Mouse (Mus musculus) limb, embryonic 11.5 days (tissue): ENCODE measurements at regions not wholly inside any gene's neighbourhood (a gene's known extent, or its start where the extent isn't known, plus 50 kb on each side); places are given as distances from the start of the nearest gene placed in this dataset.

ENCODE experiments used
- ATAC-seq: fragments of 200-750 bp; cut with Nextera tagmentation; 2 replicates; pipeline ENCODE4 v1.8.0; 2017; ENCODE audit warnings: low read depth; ENCODE audit not compliant: insufficient number of reproducible peaks, low FRiP score, low TSS enrichment
- DNase-seq: peaks from one replicate; pipeline ENCODE4 v3.0.0-alpha.2; 2015; ENCODE audit warnings: low spot score
- H3K27ac ChIP-seq: fragments of 300-500 bp; sonication (generic); replicated peaks from 2 replicates; pipeline ENCODE4 v1.5.1; 2014; ENCODE audit warnings: low read depth, mild to moderate bottlenecking, low read length
- H3K27me3 ChIP-seq: fragments of 300-500 bp; sonication (generic); 2 replicates; pipeline ENCODE4 v1.6.1; 2014; ENCODE audit warnings: mild to moderate bottlenecking, low read length, mixed read lengths; ENCODE audit not compliant: control insufficient read depth, insufficient read depth
- H3K36me3 ChIP-seq: fragments of 300-500 bp; sonication (generic); 2 replicates; pipeline ENCODE4 v1.6.1; 2014; ENCODE audit warnings: mild to moderate bottlenecking, low read length, moderate library complexity, mixed read lengths; ENCODE audit not compliant: control insufficient read depth, insufficient read depth
- H3K4me1 ChIP-seq: fragments of 300-500 bp; sonication (generic); 2 replicates; pipeline ENCODE4 v1.6.1; 2014; ENCODE audit warnings: low read length, mixed read lengths; ENCODE audit not compliant: control insufficient read depth, insufficient read depth
- H3K4me2 ChIP-seq: fragments of 300-500 bp; sonication (generic); 2 replicates; pipeline ENCODE4 v1.6.1; 2014; ENCODE audit warnings: low read depth, mild to moderate bottlenecking, moderate library complexity; ENCODE audit not compliant: severe bottlenecking
- H3K4me3 ChIP-seq: fragments of 300-500 bp; sonication (generic); 2 replicates; pipeline ENCODE4 v1.5.1; 2014; ENCODE audit warnings: low read depth, low read length
- H3K9ac ChIP-seq: fragments of 300-500 bp; sonication (generic); 2 replicates; pipeline ENCODE4 v1.6.1; 2014; ENCODE audit warnings: mild to moderate bottlenecking, low read length
- H3K9me3 ChIP-seq: fragments of 300-500 bp; sonication (generic); 2 replicates; pipeline ENCODE4 v1.6.1; 2016; ENCODE audit warnings: low read length; ENCODE audit not compliant: control insufficient read depth
- WGBS: fragments of 180-500 bp; shearing (Covaris S2); extraction: QIAGEN DNeasy Blood & Tissue Kit; methylation state at CpG from one replicate; pipeline ENCODE4 v1.1.7; 2014; 5-methylcytosine and 5-hydroxymethylcytosine counted together

DNA sequence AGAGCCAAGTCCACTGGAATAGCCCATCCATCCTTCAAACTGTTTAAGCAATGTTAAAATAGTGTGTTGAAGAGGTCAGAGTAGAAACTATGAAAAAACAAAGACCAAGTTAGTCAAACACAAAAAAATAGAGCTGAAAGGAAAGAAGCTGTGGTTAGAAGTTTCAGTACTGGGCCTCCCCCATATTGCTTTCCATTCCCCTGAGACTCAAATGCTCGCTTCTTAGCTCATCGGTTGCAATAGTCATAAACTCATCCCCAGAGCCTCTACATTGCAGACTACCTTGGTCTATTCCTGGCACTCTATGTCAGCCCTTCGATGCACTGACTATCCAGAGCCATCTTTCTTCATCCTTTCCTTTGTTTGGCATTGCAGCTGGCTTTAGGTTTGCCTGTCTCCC, 91.8 kb upstream of the Pld5 start:
- H3K9me3 ChIP-seq = no peaks in the 10 kb centered on the region
- DNase-seq = no peak
- no peak overlapping the region for H3K27ac ChIP-seq
- no peaks in the 10 kb centered on the region for H3K36me3 ChIP-seq
- H3K4me3 ChIP-seq = no peak overlapping the region
- no peak overlapping the region for H3K4me2 ChIP-seq
- no peaks in the 10 kb centered on the region for H3K4me1 ChIP-seq
- no peak for ATAC-seq
- H3K9ac ChIP-seq = no peak overlapping the region
- WGBS = 78% methylated on average over 3 of the region's 3 CpGs
- no peaks in the 10 kb centered on the region for H3K27me3 ChIP-seq

GRCm38 (mm10) chr1:176360957-176361356, 85.8 kb upstream of the Pld5 start:
- 89% methylated on average over 3 of the region's 3 CpGs for WGBS
- H3K4me1 ChIP-seq = no peaks in the 10 kb centered on the region
- no peaks in the 10 kb centered on the region for H3K36me3 ChIP-seq
- H3K9me3 ChIP-seq = no peaks in the 10 kb centered on the region
- H3K27me3 ChIP-seq = no peaks in the 10 kb centered on the region
- H3K4me3 ChIP-seq = no peak overlapping the region
- no peak overlapping the region for H3K4me2 ChIP-seq
- H3K27ac ChIP-seq = no peak overlapping the region
- H3K9ac ChIP-seq = no peak overlapping the region
- ATAC-seq = no peak
- no peak for DNase-seq

DNA sequence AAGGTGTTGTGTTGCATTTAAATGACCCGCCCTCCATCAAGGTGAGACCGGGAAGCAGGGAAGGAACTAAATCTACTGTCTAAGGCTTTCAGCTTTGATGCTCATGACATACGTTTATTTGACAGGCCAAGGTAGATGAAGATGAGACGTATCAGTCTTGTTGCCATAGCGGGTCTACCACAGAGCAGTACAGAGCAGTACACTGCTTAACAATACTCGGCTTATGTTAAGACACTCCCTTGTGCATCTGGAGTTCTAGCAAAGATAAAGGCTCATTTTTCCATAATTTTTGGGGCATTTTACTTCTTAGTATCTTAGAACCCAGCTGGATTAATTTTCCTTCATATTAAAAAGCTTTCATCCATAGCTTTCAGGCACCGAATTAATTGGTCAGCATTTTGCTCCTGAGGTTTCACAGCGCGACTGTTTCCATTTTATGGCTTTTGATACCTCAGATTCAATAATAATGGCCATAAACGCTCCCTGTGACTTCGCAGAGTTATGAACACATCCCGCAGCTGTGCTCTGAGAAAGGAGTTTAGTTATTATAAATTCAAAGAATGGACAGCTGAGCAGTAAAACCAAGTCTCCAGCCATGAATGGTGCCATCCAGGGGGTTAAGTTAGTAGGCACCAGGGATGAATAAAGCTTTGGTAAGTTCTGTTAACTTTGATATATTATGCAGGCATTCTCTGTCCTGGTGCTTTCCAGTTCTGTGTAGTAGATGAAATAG, 85.0 kb upstream of the Pld5 start:
- no peak overlapping the region for H3K4me2 ChIP-seq
- H3K9me3 ChIP-seq = no peaks in the 10 kb centered on the region
- H3K36me3 ChIP-seq = no peaks in the 10 kb centered on the region
- H3K27me3 ChIP-seq = no peaks in the 10 kb centered on the region
- H3K9ac ChIP-seq = no peak overlapping the region
- no peaks in the 10 kb centered on the region for H3K4me1 ChIP-seq
- no peak for DNase-seq
- H3K27ac ChIP-seq = no peak overlapping the region
- no peak for ATAC-seq
- WGBS = 91% methylated on average over 12 of the region's 12 CpGs
- H3K4me3 ChIP-seq = no peak overlapping the region

- WGBS = 77% methylated on average over 12 of the region's 12 CpGs
- no peak for DNase-seq
- Histone ChIP-seq H3K9me3 (no peaks in the 10 kb centered on the region), H3K4me1 (no peaks in the 10 kb centered on the region), H3K4me2 (no peak overlapping the region), H3K27ac (no peak overlapping the region), H3K9ac (no peak overlapping the region), H3K36me3 (no peaks in the 10 kb centered on the region), H3K27me3 (no peaks in the 10 kb centered on the region), H3K4me3 (no peak overlapping the region)
- ATAC-seq = no peak
These were observed 80.2 kb upstream of the Pld5 start for GRCm38 (mm10) chr1:176355342-176355741.

- Histone ChIP-seq H3K4me3 (no peak overlapping the region), H3K27ac (no peak overlapping the region), H3K27me3 (no peaks in the 10 kb centered on the region), H3K4me2 (no peak overlapping the region), H3K9ac (no peak overlapping the region), H3K9me3 (no peaks in the 10 kb centered on the region), H3K4me1 (no peaks in the 10 kb centered on the region), H3K36me3 (no peaks in the 10 kb centered on the region)
- DNase-seq (no peak), ATAC-seq (no peak)
- WGBS = 65% methylated on average over 1 of the region's 1 CpGs
These were observed 79.8 kb upstream of the Pld5 start for GRCm38 (mm10) chr1:176354898-176355297.

GRCm38 (mm10) chr1:176352706-176353105, 77.6 kb upstream of the Pld5 start:
- ATAC-seq (no peak), DNase-seq (no peak)
- Histone ChIP-seq H3K9ac (no peak overlapping the region), H3K9me3 (no peaks in the 10 kb centered on the region), H3K27ac (no peak overlapping the region), H3K4me3 (no peak overlapping the region), H3K4me1 (no peaks in the 10 kb centered on the region), H3K27me3 (no peaks in the 10 kb centered on the region), H3K36me3 (no peaks in the 10 kb centered on the region), H3K4me2 (no peak overlapping the region)
- 74% methylated on average over 3 of the region's 3 CpGs for WGBS

DNA sequence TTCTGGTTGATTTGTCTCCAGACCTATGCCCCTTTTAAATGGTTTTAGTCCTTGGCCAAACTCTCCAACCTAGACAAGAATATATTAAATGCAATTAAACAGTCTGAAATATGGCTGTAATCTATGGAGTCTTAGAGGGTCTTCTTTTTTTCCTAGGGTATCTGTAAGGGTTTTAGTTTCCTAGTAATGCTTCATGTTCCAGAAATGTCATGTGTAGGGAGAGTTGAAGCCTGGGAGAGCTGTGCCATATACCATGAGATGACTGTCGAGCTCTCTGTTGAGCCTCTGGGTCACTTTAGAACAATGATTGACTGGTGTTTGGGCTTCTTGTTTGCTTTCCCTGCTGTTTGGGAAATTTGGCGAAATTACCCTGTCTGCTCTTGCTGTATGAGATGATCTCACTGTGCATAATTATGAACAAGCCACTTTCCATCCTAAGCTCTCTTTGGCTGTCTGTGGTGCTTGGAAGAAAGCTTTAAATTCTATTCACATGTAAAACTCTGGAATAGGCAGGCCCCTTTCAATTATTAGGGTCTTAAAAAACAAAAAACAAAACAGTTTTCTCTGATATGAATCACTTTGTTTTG, 74.9 kb upstream of the Pld5 start:
- no peak overlapping the region for H3K4me3 ChIP-seq
- H3K27me3 ChIP-seq = no peaks in the 10 kb centered on the region
- no peak for DNase-seq
- no peaks in the 10 kb centered on the region for H3K36me3 ChIP-seq
- ATAC-seq = no peak
- no peak overlapping the region for H3K4me2 ChIP-seq
- H3K4me1 ChIP-seq = no peaks in the 10 kb centered on the region
- 76% methylated on average over 2 of the region's 2 CpGs for WGBS
- no peak overlapping the region for H3K9ac ChIP-seq
- no peak overlapping the region for H3K27ac ChIP-seq
- H3K9me3 ChIP-seq = no peaks in the 10 kb centered on the region

GRCm38 (mm10) chr1:176348129-176348528, 73.0 kb upstream of the Pld5 start:
- WGBS = 80% methylated on average over 3 of the region's 3 CpGs

GRCm38 (mm10) chr1:176331344-176331743, 56.2 kb upstream of the Pld5 start:
- Histone ChIP-seq H3K9me3 (no peaks in the 10 kb centered on the region), H3K36me3 (no peaks in the 10 kb centered on the region), H3K4me3 (no peak overlapping the region), H3K4me2 (no peak overlapping the region), H3K9ac (no peak overlapping the region), H3K27ac (no peak overlapping the region), H3K27me3 (no peaks in the 10 kb centered on the region), H3K4me1 (no peaks in the 10 kb centered on the region)
- WGBS = 70% methylated on average over 3 of the region's 3 CpGs
- ATAC-seq (no peak), DNase-seq (no peak)

More at GRCm38 (mm10) chr1:176348129-176348528, 73.0 kb upstream of the Pld5 start:
- Histone ChIP-seq H3K9me3 (no peaks in the 10 kb centered on the region), H3K4me3 (no peak overlapping the region), H3K36me3 (no peaks in the 10 kb centered on the region), H3K4me1 (no peaks in the 10 kb centered on the region), H3K27ac (no peak overlapping the region), H3K27me3 (no peaks in the 10 kb centered on the region), H3K9ac (no peak overlapping the region), H3K4me2 (no peak overlapping the region)
- no peak for DNase-seq
- no peak for ATAC-seq
